Comparison of ENCODE assay signal across 9 mouse cellular contexts in genomic region chr6:49919089-49919812, GRCm38 (mm10).
DNase-seq lines count a peak whose midpoint lies in the region; ATAC-seq and TF ChIP-seq lines count a peak whose summit lies in the region.
"Had no signal": no experiment of that assay in that cellular context is flagged by ENCODE, and none has a peak within 500 bp of the region (broad histone marks: within the 10 kb centered on the region; RNA-seq: fewer than 3 reads in every experiment).

No protein-coding gene starts in this region.

- no peak overlapping the region for H3K4me2 ChIP-seq in hindbrain, embryonic 14.5 days (replicated peaks)

- H3K4me1 ChIP-seq in heart, adult 2 months (ENCODE audit: control insufficient read depth, insufficient read depth, low read length), result no peaks in the 10 kb centered on the region
- 0 out of 2 replicates have a peak, but pooled peaks cover 4% of the 10 kb centered on the region for H3K4me1 ChIP-seq in hindbrain, embryonic 14.5 days (replicated peaks; ENCODE audit: control insufficient read depth, insufficient read depth, low read length)
- no peaks in the 10 kb centered on the region for H3K4me1 ChIP-seq in limb, embryonic 10.5 days

- no peaks in the 10 kb centered on the region for H3K36me3 ChIP-seq in heart, adult 2 months (ENCODE audit: control insufficient read depth, insufficient read depth, low read length)
- no peaks in the 10 kb centered on the region for H3K36me3 ChIP-seq in hindbrain, embryonic 14.5 days (replicated peaks; ENCODE audit: control insufficient read depth, insufficient read depth)
- H3K36me3 ChIP-seq in limb, embryonic 10.5 days, result no peaks in the 10 kb centered on the region

- no peaks in the 10 kb centered on the region; the same call in 1 of the 2 replicates for H3K27me3 ChIP-seq in heart, adult 2 months (ENCODE audit: control insufficient read depth, insufficient read depth, low read length)
- no peaks in the 10 kb centered on the region for H3K27me3 ChIP-seq in hindbrain, embryonic 14.5 days (ENCODE audit: control insufficient read depth, insufficient read depth, low read length)
- H3K27me3 ChIP-seq in limb, embryonic 10.5 days (ENCODE audit: low read depth, poor library complexity, severe bottlenecking), result no peaks in the 10 kb centered on the region

- no peak overlapping the region for H3K27ac ChIP-seq in heart, adult 2 months
- 0 out of 2 replicates have a peak overlapping the region, but pooled peaks have one; percentile 54 for H3K27ac ChIP-seq in hindbrain, embryonic 14.5 days
- 0 out of 2 replicates have a peak overlapping the region, but pooled peaks have one; percentile 16 for H3K27ac ChIP-seq in limb, embryonic 10.5 days

- peak; percentile 57; the same call in 1 of the 2 replicates for ATAC-seq in hindbrain, embryonic 14.5 days (ENCODE audit: low FRiP score)
- no peak for ATAC-seq in megakaryocyte, adult 5-6 weeks (ENCODE audit: poor library complexity, severe bottlenecking)
- ATAC-seq in inflammation-experienced regulatory T-cells, adult 6 months, result no peak

- TF ChIP-seq EP300 in heart, adult 2 months (IDR thresholded peaks at IDR 0.05; ENCODE audit: insufficient read depth, low read depth, low read length), result no peak

- intact Hi-C loops in heart, adult 2 months (cut with DNase I), result loop anchor here (1.0 kb wide), 1 partner anchor 400 kb away; no protein-coding TSS in a partner anchor
- intact Hi-C loops in heart, postnatal 36 days (cut with DNase I), result loop anchor here (1.0 kb wide), 1 partner anchor 400 kb away; no protein-coding TSS in a partner anchor

- no peaks in the 10 kb centered on the region for H3K79me2 ChIP-seq in heart, adult 2 months (replicated peaks; ENCODE audit: control insufficient read depth, insufficient read depth, low read length)

- no peaks in the 10 kb centered on the region for H3K9me3 ChIP-seq in hindbrain, embryonic 14.5 days (ENCODE audit: control insufficient read depth, low read length)
- H3K9me3 ChIP-seq in limb, embryonic 10.5 days (replicated peaks), result no peaks in the 10 kb centered on the region

- TF ChIP-seq CTCF in heart, adult 2 months (IDR thresholded peaks at IDR 0.05), result peak; percentile 60

- H3K9ac ChIP-seq in heart, adult 2 months (ENCODE audit: low read depth, low read length), result no peak overlapping the region
- H3K9ac ChIP-seq in hindbrain, embryonic 14.5 days, result no peak overlapping the region

- no peak overlapping the region for H3K4me3 ChIP-seq in heart, adult 2 months
- H3K4me3 ChIP-seq in hindbrain, embryonic 14.5 days (replicated peaks; ENCODE audit: low read length), result no peak overlapping the region
- H3K4me3 ChIP-seq in limb, embryonic 10.5 days, result no peak overlapping the region
- H3K4me3 ChIP-seq: myocyte had no signal

- WGBS in heart, adult 2 months, result 46% methylated on average over 7 of the region's 7 CpGs
- WGBS in hindbrain, embryonic 14.5 days, result 32% methylated on average over 7 of the region's 7 CpGs
- 53% methylated on average over 7 of the region's 7 CpGs for WGBS in limb, embryonic 10.5 days

- TF ChIP-seq POLR2A in heart, adult 2 months (IDR thresholded peaks at IDR 0.05; ENCODE audit: insufficient read depth, low read depth, low read length), result no peak

- no peak for DNase-seq in heart, adult 2 months
- no peak for DNase-seq in heart, postnatal 36 days
- DNase-seq in A20 (ENCODE audit: low read depth, low spot score), result peak; percentile 36
- peak; percentile 64 to 70 for DNase-seq in cerebellum, postnatal 10 days
- peak; percentile 71 for DNase-seq in hindbrain, embryonic 14.5 days (ENCODE audit: low spot score)
- no peak for DNase-seq in limb, embryonic 10.5 days (ENCODE audit: low spot score)

Comparison
In these comparisons a context has a peak if more than half of its experiments do, and no peak if none do; other contexts are left out.
1. DNase-seq: peak in A20 (single experiment), cerebellum, postnatal 10 days (2 of 2) and hindbrain, embryonic 14.5 days (single experiment); none in heart, adult 2 months (0 of 2), heart, postnatal 36 days (0 of 2) and limb, embryonic 10.5 days (single experiment).